Mouse (Mus musculus): ENCODE results near the gene Bfsp1. TPM values are rescaled to one million over a fixed set of nuclear protein-coding genes. Genes with fewer than 3 reads are reported as not detected.

The Bfsp1 gene
- polyA plus RNA-seq, 1 experiment from 2014 or later, result 0.14 TPM

DNA sequence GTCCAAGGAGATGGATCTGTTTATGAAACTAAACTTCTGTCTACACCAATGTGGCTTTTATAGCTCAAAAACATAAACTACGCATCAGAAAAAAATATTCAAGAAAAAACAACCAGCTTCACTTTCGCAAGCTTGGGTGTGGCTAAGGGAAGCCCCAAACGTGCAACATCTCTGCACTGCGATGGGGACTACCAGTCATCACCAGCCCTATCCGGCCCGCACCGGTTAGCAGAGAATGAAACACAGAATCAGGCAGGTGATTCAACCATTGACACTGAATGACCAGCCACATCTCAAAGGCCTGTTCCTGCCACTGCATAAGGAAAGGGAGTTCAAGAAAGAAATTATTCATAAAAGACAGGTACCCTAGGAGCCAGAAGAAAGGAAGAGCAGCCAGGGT is 27.2 kb downstream of the Bfsp1 start:
- H3K9me3 ChIP-seq (replicated peaks), result no peaks in the 10 kb centered on the region
- no peak overlapping the region for H3K4me3 ChIP-seq (replicated peaks)
- H3K36me3 ChIP-seq (replicated peaks), result no peaks in the 10 kb centered on the region
- H3K9ac ChIP-seq, result no peak overlapping the region
- H3K4me1 ChIP-seq (replicated peaks), result peaks cover 9% of the 10 kb centered on the region
- WGBS (ENCODE audit: insufficient replicate concordance), result 65% methylated on average over 7 of the region's 7 CpGs
- no peak for ATAC-seq (ENCODE audit: insufficient read depth)
- H3K27ac ChIP-seq (replicated peaks), result no peak overlapping the region
- no peaks in the 10 kb centered on the region for H3K27me3 ChIP-seq
- no peak overlapping the region for H3K4me2 ChIP-seq

DNA sequence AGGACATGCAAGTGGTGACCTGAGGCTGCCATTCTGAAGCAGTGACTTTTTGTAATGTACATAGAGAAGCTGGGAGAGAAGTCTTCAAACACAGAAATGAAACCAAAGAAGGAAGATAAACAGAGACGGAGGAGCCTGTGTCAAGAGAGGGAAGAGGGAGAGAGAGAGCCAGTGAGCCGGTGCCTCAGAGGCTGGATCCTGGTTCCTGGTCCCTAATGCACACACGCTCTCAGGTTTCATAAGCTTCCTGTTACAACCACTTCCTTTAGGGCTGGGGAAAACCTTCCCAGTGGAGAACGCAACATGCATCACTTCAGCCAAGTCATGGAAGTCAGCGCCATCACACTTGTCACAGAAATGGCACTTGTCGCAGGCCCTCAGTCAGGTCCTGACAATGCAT is 28.9 kb downstream of the Bfsp1 start:
- H3K9ac ChIP-seq, result no peak overlapping the region
- ATAC-seq (ENCODE audit: insufficient read depth), result no peak
- H3K27me3 ChIP-seq, result no peaks in the 10 kb centered on the region
- no peak overlapping the region for H3K4me3 ChIP-seq (replicated peaks)
- no peaks in the 10 kb centered on the region for H3K9me3 ChIP-seq (replicated peaks)
- peaks cover 9% of the 10 kb centered on the region for H3K4me1 ChIP-seq (replicated peaks)
- no peaks in the 10 kb centered on the region for H3K36me3 ChIP-seq (replicated peaks)
- H3K4me2 ChIP-seq, result no peak overlapping the region
- no peak overlapping the region for H3K27ac ChIP-seq (replicated peaks)
- WGBS (ENCODE audit: insufficient replicate concordance), result 39% methylated on average over 6 of the region's 6 CpGs

DNA sequence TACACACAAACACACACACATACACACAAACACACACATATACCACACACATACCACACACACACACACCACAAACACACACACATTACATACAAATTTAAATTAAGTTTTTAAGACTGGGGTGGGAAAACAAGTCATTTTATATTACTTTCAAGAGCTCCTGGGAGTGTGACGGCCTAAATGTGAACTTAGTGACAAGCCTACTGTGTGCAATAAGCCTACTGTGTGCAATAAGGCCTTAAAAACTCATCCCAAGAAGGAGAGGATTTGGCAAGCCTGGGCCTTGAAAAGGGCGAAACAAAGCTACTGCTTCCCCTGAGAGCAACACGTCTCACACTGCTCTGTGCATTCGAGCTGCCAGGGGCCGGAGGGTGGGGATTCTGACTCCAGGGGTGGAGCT is 30.3 kb downstream of the Bfsp1 start:
- Histone ChIP-seq H3K27ac (replicated peaks) (no peak overlapping the region), H3K4me3 (replicated peaks) (no peak overlapping the region), H3K27me3 (no peaks in the 10 kb centered on the region), H3K4me1 (replicated peaks) (peaks cover 4% of the 10 kb centered on the region; the same call in 1 of the 2 replicates), H3K36me3 (replicated peaks) (no peaks in the 10 kb centered on the region), H3K9ac (no peak overlapping the region), H3K4me2 (no peak overlapping the region), H3K9me3 (replicated peaks) (no peaks in the 10 kb centered on the region)
- ATAC-seq (ENCODE audit: insufficient read depth), result no peak
- 67% methylated on average over 5 of the region's 5 CpGs for WGBS (ENCODE audit: insufficient replicate concordance)

DNA sequence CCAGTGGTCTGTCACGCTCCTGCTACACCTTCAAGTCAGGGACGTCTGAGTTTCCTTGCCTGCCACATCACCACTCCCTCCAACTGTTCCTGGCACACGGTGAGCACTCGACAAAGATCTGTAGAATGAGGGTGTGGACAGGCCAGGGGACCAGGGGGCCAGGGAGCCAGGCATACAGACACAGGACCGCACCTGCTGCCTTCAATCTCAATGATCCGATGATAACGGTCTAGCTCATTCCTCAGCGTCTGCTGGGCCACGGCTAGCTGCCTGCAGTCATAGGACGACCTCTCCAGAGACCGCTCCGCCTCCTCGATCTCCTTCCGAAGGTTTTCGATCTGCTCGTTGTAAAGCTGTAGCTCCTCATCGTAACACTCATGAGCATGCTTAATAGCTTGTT is 31.3 kb downstream of the Bfsp1 start:
- Histone ChIP-seq H3K4me3 (replicated peaks) (no peak overlapping the region), H3K4me2 (no peak overlapping the region), H3K36me3 (replicated peaks) (no peaks in the 10 kb centered on the region), H3K27me3 (no peaks in the 10 kb centered on the region), H3K9ac (no peak overlapping the region), H3K4me1 (replicated peaks) (no peaks in the 10 kb centered on the region; the same call in 1 of the 2 replicates), H3K27ac (replicated peaks) (no peak overlapping the region), H3K9me3 (replicated peaks) (no peaks in the 10 kb centered on the region)
- WGBS (ENCODE audit: insufficient replicate concordance), result 71% methylated on average over 17 of the region's 17 CpGs
- ATAC-seq (ENCODE audit: insufficient read depth), result no peak

DNA sequence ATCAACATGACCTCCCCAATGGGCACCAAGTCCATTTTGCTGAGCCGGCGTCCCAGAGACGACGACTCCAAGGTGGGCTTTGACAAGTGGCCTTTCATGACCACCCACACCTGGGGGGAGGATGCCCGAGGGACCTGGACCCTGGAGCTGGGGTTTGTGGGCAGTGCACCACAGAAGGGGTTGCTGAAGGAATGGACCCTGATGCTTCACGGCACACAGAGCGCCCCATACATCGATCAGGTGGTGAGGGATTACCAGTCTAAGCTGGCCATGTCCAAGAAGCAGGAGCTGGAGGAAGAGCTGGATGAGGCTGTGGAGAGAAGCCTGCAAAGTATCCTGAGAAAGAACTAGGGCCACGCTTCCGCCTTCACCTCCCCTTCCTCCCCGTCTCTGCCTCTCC is 49.5 kb downstream of the Bfsp1 start:
- no peak overlapping the region for H3K27ac ChIP-seq (replicated peaks)
- 75% methylated on average over 11 of the region's 11 CpGs for WGBS (ENCODE audit: insufficient replicate concordance)
- no peak for ATAC-seq (ENCODE audit: insufficient read depth)
- H3K4me2 ChIP-seq, result no peak overlapping the region
- H3K4me3 ChIP-seq (replicated peaks), result no peak overlapping the region
- no peaks in the 10 kb centered on the region for H3K9me3 ChIP-seq (replicated peaks)
- no peaks in the 10 kb centered on the region for H3K4me1 ChIP-seq (replicated peaks)
- no peak overlapping the region for H3K9ac ChIP-seq
- no peaks in the 10 kb centered on the region for H3K27me3 ChIP-seq
- H3K36me3 ChIP-seq (replicated peaks), result no peaks in the 10 kb centered on the region

DNA sequence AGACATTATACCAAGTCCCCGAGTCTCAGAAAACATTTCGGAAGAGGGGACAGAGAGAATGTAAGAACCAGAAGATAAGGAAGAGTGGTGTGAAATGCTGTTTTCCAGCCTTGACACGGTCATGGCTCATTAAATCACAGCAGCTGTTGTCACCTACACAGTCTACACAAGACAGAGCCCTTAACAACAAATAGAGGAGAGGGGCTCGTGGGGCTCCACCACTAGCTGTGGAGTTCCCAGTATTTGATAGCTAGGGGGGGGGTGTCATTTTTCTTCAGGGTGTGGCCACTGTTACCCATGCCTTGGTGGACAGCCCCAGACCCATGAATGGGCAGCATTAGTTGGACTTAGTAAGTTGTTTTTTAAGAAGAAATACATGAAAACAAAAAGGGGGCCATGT is 50.7 kb downstream of the Bfsp1 start:
- H3K27ac ChIP-seq (replicated peaks), result no peak overlapping the region
- 59% methylated on average over 4 of the region's 4 CpGs for WGBS (ENCODE audit: insufficient replicate concordance)
- no peak for ATAC-seq (ENCODE audit: insufficient read depth)

DNA sequence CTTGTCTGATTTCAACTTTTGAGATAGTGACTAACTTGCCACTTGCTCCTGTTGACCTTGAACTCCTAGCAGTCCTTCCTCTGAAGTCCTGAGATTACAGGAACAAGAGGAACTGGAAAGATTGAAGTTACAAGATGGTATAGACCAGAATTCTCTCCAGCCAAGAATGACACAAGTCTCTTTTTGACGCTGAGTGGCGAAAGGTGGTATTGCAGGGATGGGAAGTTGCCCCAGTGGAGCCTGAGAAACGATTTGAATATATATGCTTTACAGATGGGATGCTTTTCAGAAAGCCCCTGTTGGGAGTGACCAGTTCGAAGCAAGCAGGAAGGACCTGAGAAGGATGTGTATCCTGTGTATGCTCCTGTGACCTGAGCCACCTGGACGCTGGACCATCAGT is 54.2 kb downstream of the Bfsp1 start:
- Histone ChIP-seq H3K4me1 (replicated peaks) (no peaks in the 10 kb centered on the region), H3K4me3 (replicated peaks) (no peak overlapping the region), H3K9me3 (replicated peaks) (no peaks in the 10 kb centered on the region), H3K9ac (no peak overlapping the region), H3K4me2 (no peak overlapping the region), H3K36me3 (replicated peaks) (no peaks in the 10 kb centered on the region), H3K27ac (replicated peaks) (no peak overlapping the region), H3K27me3 (no peaks in the 10 kb centered on the region)
- ATAC-seq (ENCODE audit: insufficient read depth), result no peak
- 53% methylated on average over 5 of the region's 5 CpGs for WGBS (ENCODE audit: insufficient replicate concordance)

More for the DNA sequence above, 50.7 kb downstream of the Bfsp1 start:
- no peak overlapping the region for H3K4me2 ChIP-seq
- no peaks in the 10 kb centered on the region for H3K4me1 ChIP-seq (replicated peaks)
- no peaks in the 10 kb centered on the region for H3K27me3 ChIP-seq
- H3K9me3 ChIP-seq (replicated peaks), result no peaks in the 10 kb centered on the region
- no peak overlapping the region for H3K9ac ChIP-seq
- no peaks in the 10 kb centered on the region for H3K36me3 ChIP-seq (replicated peaks)
- no peak overlapping the region for H3K4me3 ChIP-seq (replicated peaks)

DNA sequence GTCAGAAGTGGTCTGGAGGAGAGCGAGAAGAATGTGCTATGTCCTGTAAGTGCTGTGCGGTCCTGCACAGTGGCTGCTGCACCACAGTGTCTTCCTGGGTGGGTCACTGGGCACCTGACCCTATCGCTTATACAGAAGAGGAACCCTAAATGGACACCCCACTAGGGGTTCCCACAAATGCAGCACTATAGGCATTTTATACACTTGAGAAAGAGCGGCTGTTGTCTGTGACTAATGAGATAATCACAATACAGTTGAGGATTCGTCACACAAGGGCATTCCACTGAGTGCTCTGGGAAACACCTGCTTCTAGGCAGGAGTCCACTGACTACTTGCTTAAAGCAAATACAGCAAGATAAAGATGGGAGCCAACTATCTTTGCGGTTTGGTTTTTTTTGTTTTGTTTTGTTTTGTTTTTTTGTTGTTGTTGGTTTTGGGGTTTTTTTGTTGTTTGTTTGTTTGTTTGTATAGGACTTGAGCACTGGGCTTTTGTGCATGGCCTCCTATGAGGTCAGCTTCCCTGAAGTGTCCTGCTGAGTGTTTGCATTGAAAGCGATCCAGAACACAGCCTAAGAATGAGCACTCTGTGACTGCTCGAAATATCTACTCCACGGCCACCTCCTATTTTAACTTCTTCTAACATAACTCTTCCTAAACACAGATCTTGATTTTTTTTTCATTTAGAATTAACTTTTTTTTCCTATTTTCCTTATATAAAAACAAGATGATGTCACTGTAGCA is 55.9 kb downstream of the Bfsp1 start:
- ATAC-seq (ENCODE audit: insufficient read depth), result no peak
- Histone ChIP-seq H3K4me1 (replicated peaks) (no peaks in the 10 kb centered on the region), H3K27ac (replicated peaks) (no peak overlapping the region), H3K36me3 (replicated peaks) (no peaks in the 10 kb centered on the region), H3K4me2 (no peak overlapping the region), H3K27me3 (no peaks in the 10 kb centered on the region), H3K4me3 (replicated peaks) (no peak overlapping the region), H3K9me3 (replicated peaks) (no peaks in the 10 kb centered on the region), H3K9ac (no peak overlapping the region)
- WGBS (ENCODE audit: insufficient replicate concordance), result 62% methylated on average over 9 of the region's 9 CpGs

DNA sequence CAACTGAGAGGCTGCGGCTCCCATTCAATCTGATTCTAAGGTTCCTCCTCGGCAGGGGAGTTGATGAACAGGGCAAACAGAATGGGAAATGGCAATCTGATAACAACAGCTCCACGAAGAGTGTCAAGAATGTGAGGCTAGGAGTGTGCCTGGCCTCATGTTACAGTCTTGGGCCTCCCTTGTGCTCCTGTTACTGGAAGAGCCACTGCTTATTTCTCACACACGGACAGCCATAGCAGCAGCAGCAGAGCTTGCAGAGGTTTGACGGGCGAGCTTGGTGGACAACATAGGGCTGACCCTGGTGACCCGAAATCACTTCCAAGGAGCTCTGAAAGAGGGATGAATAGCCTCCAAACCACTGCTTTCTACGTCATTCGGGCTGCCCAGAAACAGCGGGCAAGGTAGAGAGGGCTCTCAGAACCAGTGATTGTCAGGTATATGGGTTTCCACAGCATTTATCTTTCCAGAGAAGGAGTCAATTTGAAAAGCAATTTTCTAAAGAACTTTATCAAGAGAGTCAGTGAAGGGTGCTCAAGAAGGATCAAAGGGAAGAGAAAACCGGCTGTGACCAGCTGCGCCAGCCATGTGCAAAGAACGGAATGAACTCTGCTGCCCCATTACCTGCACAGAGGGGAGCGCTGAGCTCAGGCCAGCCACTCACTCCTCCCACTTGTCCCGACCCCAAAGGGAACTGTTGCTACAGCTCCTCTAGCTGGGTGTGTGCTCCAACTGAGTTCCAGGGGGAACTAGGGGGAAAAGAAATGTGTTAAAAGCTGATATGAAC is 56.6 kb downstream of the Bfsp1 start:
- Histone ChIP-seq H3K27me3 (no peaks in the 10 kb centered on the region), H3K4me3 (replicated peaks) (no peak overlapping the region), H3K4me1 (replicated peaks) (no peaks in the 10 kb centered on the region), H3K4me2 (no peak overlapping the region), H3K27ac (replicated peaks) (no peak overlapping the region), H3K36me3 (replicated peaks) (no peaks in the 10 kb centered on the region), H3K9me3 (replicated peaks) (no peaks in the 10 kb centered on the region), H3K9ac (no peak overlapping the region)
- no peak for ATAC-seq (ENCODE audit: insufficient read depth)
- 66% methylated on average over 15 of the region's 15 CpGs for WGBS (ENCODE audit: insufficient replicate concordance)

DNA sequence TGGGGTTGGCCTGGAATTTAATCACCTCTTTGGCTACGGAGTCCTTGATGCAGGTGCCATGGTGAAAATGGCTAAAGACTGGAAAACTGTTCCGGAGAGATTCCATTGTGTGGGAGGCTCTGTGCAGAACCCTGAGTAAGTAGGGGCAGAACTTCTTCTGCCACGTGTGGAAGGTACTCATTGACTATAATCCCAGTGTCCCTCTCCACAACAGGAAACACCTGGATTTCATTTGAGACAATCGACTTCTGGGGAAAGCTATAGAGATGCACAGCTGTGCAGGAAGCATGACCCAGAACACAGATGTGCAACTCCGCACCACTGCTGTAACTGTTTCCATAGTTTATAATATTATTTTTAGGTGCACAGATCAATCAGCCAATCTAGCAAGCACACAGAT is 61.9 kb downstream of the Bfsp1 start:
- ATAC-seq (ENCODE audit: insufficient read depth), result no peak
- no peak overlapping the region for H3K4me2 ChIP-seq
- 53% methylated on average over 5 of the region's 5 CpGs for WGBS (ENCODE audit: insufficient replicate concordance)
- H3K9me3 ChIP-seq (replicated peaks), result no peaks in the 10 kb centered on the region
- no peaks in the 10 kb centered on the region for H3K27me3 ChIP-seq
- H3K9ac ChIP-seq, result no peak overlapping the region
- no peaks in the 10 kb centered on the region for H3K36me3 ChIP-seq (replicated peaks)
- no peaks in the 10 kb centered on the region for H3K4me1 ChIP-seq (replicated peaks)
- H3K4me3 ChIP-seq (replicated peaks), result no peak overlapping the region
- H3K27ac ChIP-seq (replicated peaks), result no peak overlapping the region

DNA sequence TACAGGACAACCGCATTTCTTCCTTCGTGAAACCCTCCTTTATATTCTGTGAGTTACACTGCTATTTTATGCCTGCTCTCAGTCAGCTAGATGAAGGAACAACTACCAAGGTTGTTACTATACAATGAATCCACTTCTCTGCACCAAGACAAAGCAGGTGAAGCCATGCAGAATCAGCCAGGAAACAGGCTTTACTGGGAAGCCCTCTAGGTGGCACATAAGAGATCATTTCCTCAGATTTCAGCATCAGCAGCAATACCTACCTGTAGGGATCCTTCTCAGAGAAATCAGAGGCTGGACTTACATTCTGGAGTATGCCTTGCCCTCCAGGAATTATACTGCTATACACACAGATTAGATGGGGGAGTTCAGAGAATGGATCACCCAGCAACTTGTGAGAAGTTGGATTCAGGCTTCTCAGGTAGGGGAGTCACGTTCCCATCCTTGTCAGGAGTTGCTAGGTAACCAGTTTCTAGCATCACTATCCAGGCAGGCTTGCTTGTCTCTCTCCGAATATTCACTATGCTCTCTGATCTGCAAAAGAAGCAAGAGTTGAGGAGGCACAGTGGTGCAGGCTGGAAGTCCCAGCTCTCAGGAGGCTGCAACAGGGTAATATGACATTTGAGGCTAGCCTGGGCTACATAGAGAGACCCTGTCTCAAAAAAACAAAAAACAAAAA is 66.5 kb downstream of the Bfsp1 start:
- no peak for ATAC-seq (ENCODE audit: insufficient read depth)
- Histone ChIP-seq H3K4me3 (replicated peaks) (no peak overlapping the region), H3K27me3 (no peaks in the 10 kb centered on the region), H3K4me2 (no peak overlapping the region), H3K4me1 (replicated peaks) (no peaks in the 10 kb centered on the region), H3K9ac (no peak overlapping the region), H3K36me3 (replicated peaks) (no peaks in the 10 kb centered on the region), H3K9me3 (replicated peaks) (no peaks in the 10 kb centered on the region), H3K27ac (replicated peaks) (no peak overlapping the region)
- WGBS (ENCODE audit: insufficient replicate concordance), result 56% methylated on average over 4 of the region's 4 CpGs
